Mouse (Mus musculus): ENCODE data around the gene Slc7a10.
"Not testable (repeated sequence)": the region's sequence is repeated elsewhere in the genome, so short reads cannot be mapped to it uniquely, and the experiment has no call there.

Gene Slc7a10

DNA sequence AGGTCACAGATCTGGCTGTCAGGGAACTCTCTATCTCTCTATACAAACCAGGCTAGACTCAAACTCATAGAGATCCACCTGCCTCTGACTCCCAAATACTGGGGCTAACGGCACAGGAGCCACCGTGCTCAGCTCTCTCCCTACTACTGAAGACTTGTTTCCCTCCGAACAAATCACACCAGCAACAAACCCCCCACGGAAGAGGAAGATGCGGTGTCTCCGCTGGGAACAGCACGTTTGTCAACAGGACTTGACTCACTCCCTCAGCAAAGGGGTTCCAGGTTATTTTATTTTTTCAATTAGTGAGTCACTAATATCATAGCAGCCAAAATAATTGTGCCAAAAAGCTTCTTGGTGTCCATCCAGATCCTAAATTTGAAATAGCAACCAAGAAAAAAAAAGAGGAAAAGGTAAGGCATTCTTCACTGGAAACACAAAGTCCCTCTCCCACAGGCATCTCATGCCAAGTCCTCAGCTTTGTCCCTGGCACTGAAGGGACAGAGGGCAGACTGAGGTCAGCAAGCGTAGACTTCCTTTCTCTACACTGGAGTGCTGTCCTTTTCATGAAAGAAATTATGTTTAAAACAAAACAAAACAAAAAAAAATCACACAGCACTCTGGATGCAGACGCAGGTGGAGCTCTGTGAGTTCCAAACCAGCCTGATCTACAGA is 34.6 kb downstream of the Slc7a10 start:
- in situ Hi-C loops (cut with MboI; ENCODE audit: low pct_unique_long_range_greater_than_20kb in 1 of 2, low sequenced_read_pairs in 2 of 2, unreplicated experiment in 1 of 2): no loop called here

DNA sequence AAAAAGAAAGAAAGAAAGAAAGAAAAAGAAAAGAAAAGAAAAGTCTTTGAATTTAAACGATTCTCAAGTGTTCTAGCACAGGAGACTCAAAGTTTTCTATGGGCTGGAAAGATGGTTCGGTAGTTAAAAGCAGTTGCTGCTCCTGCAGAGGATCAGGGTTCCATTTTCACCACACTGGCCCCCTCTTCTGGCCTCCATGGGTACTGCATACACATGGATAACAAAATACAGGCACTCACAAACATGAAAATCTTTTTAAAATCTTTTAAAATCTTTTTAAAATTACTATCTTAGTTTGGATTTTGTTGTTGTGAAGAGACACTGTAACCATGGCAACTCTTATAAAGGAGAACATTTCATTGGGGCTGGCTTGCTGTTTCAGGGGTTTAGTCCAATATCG is 44.1 kb downstream of the Slc7a10 start:
- in situ Hi-C loops (cut with MboI; ENCODE audit: low pct_unique_long_range_greater_than_20kb in 1 of 2, low sequenced_read_pairs in 2 of 2, unreplicated experiment in 1 of 2): no loop called here

DNA sequence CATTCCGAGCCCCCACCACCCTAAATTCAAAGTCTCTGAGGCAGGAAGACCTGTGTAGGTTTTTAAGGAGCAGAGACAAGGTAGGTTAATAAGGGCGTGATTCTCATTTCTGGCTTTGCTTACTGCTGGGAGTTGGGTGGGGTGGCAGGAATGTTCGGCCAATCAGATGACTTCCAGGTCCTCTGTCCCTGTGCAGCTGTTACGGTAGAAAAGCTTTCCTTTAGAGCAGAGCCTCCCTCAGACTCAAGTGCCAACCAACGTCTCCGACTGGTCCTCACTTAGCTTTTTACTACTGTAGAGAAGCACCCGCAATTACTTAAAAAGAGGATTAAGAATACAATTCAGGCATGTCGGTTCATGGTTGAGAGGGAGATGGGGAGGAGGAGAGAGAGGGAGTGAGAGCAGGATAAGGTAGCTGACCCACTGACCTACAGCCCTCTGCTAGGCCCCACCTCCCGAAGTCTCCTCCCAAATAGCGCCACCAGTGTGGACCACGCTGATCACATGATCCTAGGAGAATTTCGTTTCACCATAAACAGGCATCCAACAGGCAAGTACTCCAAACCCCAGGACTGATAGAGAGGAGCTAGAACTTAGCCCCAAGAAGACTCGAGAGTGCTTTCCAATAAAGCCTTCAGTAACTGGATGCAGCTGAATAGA is 46.7 kb downstream of the Slc7a10 start:
- in situ Hi-C loops (cut with MboI; ENCODE audit: low pct_unique_long_range_greater_than_20kb in 1 of 2, low sequenced_read_pairs in 2 of 2, unreplicated experiment in 1 of 2): no loop called here

DNA sequence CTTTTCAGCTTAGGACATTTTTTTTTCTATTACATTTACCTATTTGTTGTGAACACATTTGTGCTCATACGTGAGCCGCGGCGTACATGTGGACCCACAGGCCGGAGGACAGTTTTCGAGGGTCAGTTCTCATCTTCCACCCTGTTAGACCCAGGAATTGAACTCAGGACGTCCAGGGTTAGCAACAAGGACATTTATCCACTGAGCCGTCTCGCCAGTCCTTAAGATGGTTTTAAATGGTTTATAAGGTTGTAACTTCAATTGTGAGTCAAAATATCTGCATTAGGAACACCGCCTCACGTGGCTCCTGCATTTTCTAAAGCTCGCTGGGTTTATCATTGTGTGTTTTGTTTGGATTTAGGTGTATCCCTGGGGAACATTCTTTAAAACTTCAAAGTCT is 47.7 kb downstream of the Slc7a10 start:
- in situ Hi-C loops (cut with MboI; ENCODE audit: low pct_unique_long_range_greater_than_20kb in 1 of 2, low sequenced_read_pairs in 2 of 2, unreplicated experiment in 1 of 2): no loop called here

DNA sequence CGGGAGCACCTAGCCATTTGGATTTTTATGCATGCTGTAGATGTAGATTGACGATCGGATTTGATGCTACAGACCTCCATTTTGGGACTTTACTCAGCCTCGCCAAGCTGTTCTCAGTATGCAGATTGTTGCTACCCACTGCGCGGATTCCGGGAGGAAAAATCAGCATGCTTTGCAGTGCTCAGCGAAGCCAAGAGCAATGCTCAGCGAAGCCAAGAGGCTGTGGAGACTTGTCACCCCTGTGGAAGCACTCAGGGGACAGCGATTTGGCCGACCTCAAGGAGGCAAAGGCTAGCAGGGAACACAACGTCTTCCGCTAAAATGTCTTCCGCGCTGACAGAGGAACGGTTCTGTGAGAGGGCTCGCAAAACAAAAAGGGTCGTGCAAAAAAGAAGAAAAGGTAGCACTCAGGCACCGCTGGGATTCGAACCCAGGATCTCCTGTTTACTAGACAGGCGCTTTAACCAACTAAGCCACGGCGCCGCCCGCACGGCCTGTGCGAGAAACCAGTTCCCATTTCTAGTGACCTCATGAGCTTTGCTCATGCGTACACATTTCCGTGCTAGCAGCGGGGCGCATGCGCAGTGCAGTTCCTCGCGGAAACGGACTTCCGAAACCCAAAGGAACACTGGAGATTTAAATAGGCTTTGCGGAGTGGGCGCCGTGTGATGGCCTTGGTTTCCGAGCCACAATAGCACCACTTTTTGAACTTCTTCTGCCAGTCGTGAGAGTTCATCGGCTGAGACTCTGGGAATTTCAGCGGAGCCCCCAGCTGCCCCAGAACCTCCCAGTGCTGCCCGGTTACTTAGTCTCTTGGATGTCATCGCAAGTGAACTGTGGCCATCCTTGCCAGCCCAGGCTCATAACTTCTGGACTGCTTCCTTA is 48.4 kb downstream of the Slc7a10 start:
- in situ Hi-C loops (cut with MboI; ENCODE audit: low pct_unique_long_range_greater_than_20kb in 1 of 2, low sequenced_read_pairs in 2 of 2, unreplicated experiment in 1 of 2): no loop called here

DNA sequence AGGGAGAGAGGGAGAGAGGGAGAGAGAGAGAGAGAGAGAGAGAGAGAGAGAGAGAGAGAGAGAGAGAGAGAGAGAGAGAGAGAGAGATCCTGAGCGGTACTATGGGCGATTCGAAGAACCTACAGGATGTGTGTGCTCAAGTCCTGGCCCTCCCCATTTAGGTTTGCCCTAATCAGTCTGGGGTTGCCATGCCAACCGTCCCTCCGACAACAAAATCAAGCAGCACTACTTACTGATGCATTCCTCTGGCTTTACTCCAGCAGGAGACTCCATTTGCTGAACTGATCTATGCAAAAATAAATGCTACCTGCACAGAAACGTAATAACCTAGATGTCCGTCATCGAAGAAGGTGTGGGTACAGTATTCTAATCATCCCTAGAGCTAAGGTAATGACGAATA is 49.1 kb downstream of the Slc7a10 start:
- in situ Hi-C loops (cut with MboI; ENCODE audit: low pct_unique_long_range_greater_than_20kb in 1 of 2, low sequenced_read_pairs in 2 of 2, unreplicated experiment in 1 of 2): no loop called here

DNA sequence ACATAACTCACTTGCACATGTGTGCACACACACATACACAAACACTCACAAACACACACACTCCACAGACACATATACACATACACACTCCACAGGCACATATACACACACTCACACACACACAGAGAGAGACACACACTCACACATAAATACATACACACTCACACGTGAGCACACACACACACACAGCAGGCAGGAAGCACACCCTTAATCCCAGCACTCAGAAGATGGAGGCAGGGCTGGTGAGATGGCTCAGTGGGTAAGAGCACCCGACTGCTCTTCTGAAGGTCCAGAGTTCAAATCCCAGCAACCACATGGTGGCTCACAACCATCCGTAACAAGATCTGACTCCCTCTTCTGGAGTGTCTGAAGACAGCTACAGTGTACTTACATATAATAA is 51.8 kb downstream of the Slc7a10 start:
- in situ Hi-C loops (cut with MboI; ENCODE audit: low pct_unique_long_range_greater_than_20kb in 1 of 2, low sequenced_read_pairs in 2 of 2, unreplicated experiment in 1 of 2): not testable (repeated sequence)
